In the genomic region with DNA sequence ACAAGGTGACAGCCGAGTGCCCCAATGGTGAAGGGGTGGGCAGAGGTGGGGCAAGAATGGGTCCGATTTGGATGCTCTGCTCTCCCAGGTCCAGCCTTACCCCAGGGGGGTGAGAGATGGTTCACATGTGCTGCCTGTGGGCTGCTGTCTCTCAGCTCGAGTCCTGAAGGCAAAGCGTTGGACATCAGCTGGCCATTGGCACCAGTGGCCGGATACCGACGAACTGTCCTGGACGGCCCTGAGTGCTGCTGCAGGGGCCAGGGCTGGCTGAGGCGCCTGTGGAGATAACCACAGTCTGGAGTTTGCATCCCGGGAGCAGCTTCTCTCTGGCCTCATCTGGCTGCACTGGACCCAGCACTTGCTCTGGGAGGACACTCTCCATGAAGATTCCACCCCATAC, we compare ENCODE assay signal across 26 mouse cellular contexts. TPM values are rescaled to one million over a fixed set of nuclear protein-coding genes. Genes with fewer than 3 reads are reported as not detected.
"Had no signal": no experiment of that assay in that cellular context is flagged by ENCODE, and none has a peak within 500 bp of the region (broad histone marks: within the 10 kb centered on the region; RNA-seq: fewer than 3 reads in every experiment).

No protein-coding gene starts in this region.

- H3K27ac ChIP-seq: heart, adult 2 months; heart, embryonic 10.5 days; heart, embryonic 13.5 days; heart, embryonic 15.5 days; hindbrain, embryonic 13.5 days; hindbrain, embryonic 15.5 days; hindbrain, postnatal 0 days; kidney, embryonic 15.5 days; kidney, postnatal 0 days; limb, embryonic 13.5 days; limb, embryonic 15.5 days; liver, embryonic 12.5 days; liver, embryonic 14.5 days had no signal

- H3K9me3 ChIP-seq: heart, embryonic 10.5 days; heart, embryonic 13.5 days; heart, embryonic 15.5 days; hindbrain, embryonic 13.5 days; hindbrain, embryonic 15.5 days; kidney, embryonic 15.5 days; limb, embryonic 13.5 days; limb, embryonic 15.5 days; liver, embryonic 12.5 days had no signal

- H3K4me2 ChIP-seq: heart, embryonic 13.5 days; heart, embryonic 15.5 days; hindbrain, embryonic 13.5 days; hindbrain, embryonic 15.5 days; kidney, embryonic 15.5 days; limb, embryonic 13.5 days; limb, embryonic 15.5 days; liver, embryonic 12.5 days had no signal

- H3K27me3 ChIP-seq: hindbrain, embryonic 13.5 days; hindbrain, embryonic 15.5 days had no signal

- DNase-seq: forebrain, postnatal 0 days; gastrocnemius, postnatal 10 days; gastrocnemius, postnatal 36 days; heart, adult 11 months; kidney, adult 11 months; kidney, adult 2 months; kidney, adult 9 months; kidney, postnatal 14 days; kidney, postnatal 36 days; layer of hippocampus, adult 9-11 months; layer of hippocampus, postnatal 36 days had no signal

- ATAC-seq: forebrain, postnatal 0 days; hindbrain, postnatal 0 days; intestine, embryonic 16.5 days; liver, embryonic 12.5 days had no signal

- H3K4me3 ChIP-seq: heart, adult 2 months; heart, embryonic 10.5 days; heart, embryonic 13.5 days; heart, embryonic 15.5 days; hindbrain, embryonic 13.5 days; hindbrain, embryonic 15.5 days; kidney, embryonic 15.5 days; limb, embryonic 13.5 days; limb, embryonic 15.5 days; liver, embryonic 12.5 days had no signal

- H3K36me3 ChIP-seq: heart, embryonic 10.5 days; heart, embryonic 13.5 days; heart, embryonic 15.5 days; hindbrain, embryonic 13.5 days; hindbrain, embryonic 15.5 days; kidney, embryonic 15.5 days; limb, embryonic 13.5 days; limb, embryonic 15.5 days; liver, embryonic 12.5 days had no signal

- H3K4me1 ChIP-seq: hindbrain, embryonic 13.5 days; kidney, embryonic 15.5 days; liver, embryonic 12.5 days had no signal

- H3K9ac ChIP-seq: forebrain, postnatal 0 days; heart, embryonic 13.5 days; heart, embryonic 15.5 days; hindbrain, embryonic 13.5 days; hindbrain, embryonic 15.5 days; kidney, embryonic 15.5 days; limb, embryonic 13.5 days; limb, embryonic 15.5 days; liver, embryonic 12.5 days; liver, embryonic 14.5 days had no signal

RNA-seq across cellular contexts. Expression of gene Ltbp2, which starts 44.7 kb away (rescaled TPM):
- total RNA-seq: hematopoietic stem cell, adult 5-6 weeks had no signal
